Mouse (Mus musculus) midbrain, embryonic 12.5 days (tissue): ENCODE data around the gene Gm15448. TPM values are rescaled to one million over a fixed set of nuclear protein-coding genes. Genes with fewer than 3 reads are reported as not detected.
"Not testable (repeated sequence)": the region's sequence is repeated elsewhere in the genome, so short reads cannot be mapped to it uniquely, and the experiment has no call there.

Source experiments
- ATAC-seq: fragments of 200-750 bp; cut with Nextera tagmentation; 2 replicates; pipeline ENCODE4 v1.8.0; 2017; ENCODE audit warnings: low read depth, moderate TSS enrichment, moderate library complexity; ENCODE audit not compliant: low FRiP score
- H3K27ac ChIP-seq: fragments of 300-500 bp; sonication (generic); replicated peaks from 2 replicates; pipeline ENCODE4 v1.5.1; 2016; ENCODE audit warnings: mild to moderate bottlenecking
- H3K27me3 ChIP-seq: fragments of 300-500 bp; sonication (generic); 2 replicates; pipeline ENCODE4 v1.6.1; 2016; ENCODE audit warnings: mild to moderate bottlenecking
- H3K36me3 ChIP-seq: fragments of 300-500 bp; sonication (generic); 2 replicates; pipeline ENCODE4 v1.6.1; 2016
- H3K4me1 ChIP-seq: fragments of 300-500 bp; sonication (generic); 2 replicates; pipeline ENCODE4 v1.6.1; 2016
- H3K4me2 ChIP-seq: fragments of 300-500 bp; sonication (generic); replicated peaks from 2 replicates; pipeline ENCODE4 v1.6.1; 2016; ENCODE audit warnings: mild to moderate bottlenecking, moderate library complexity
- H3K4me3 ChIP-seq: fragments of 300-500 bp; sonication (generic); 2 replicates; pipeline ENCODE4 v1.5.1; 2016; ENCODE audit warnings: mild to moderate bottlenecking
- H3K9ac ChIP-seq: fragments of 300-500 bp; sonication (generic); replicated peaks from 2 replicates; pipeline ENCODE4 v1.6.1; 2016; ENCODE audit warnings: mild to moderate bottlenecking, moderate library complexity
- H3K9me3 ChIP-seq: fragments of 300-500 bp; sonication (generic); 2 replicates; pipeline ENCODE4 v1.6.1; 2016; ENCODE audit warnings: mild to moderate bottlenecking
- WGBS: fragments of 180-500 bp; shearing (Covaris S2); methylation state at CpG from one replicate; pipeline ENCODE4 v1.1.7; 2016; 5-methylcytosine and 5-hydroxymethylcytosine counted together
- polyA plus RNA-seq: library from polyadenylated mRNA; unstranded; fragments of >200 nt; fragmentation: Nextera tagmentation; extraction: Ambion mirVana; gene quantifications from 2 replicates; pipeline ENCODE4 v1.2.1, GENCODE M21; 2016

Gene Gm15448
- polyA plus RNA-seq = not detected in 2 replicates

- H3K4me3 ChIP-seq, H3K4me1 ChIP-seq, H3K4me2 ChIP-seq, H3K9ac ChIP-seq, H3K36me3 ChIP-seq, H3K27ac ChIP-seq, H3K27me3 ChIP-seq, H3K9me3 ChIP-seq, ATAC-seq: not testable (repeated sequence)
- WGBS = 27% methylated on average over 1 of the region's 3 CpGs
Measured at GRCm38 (mm10) chr7:3825599-3825998, at the start of gene Gm15448. Gene Gm15448 (minus strand): TSS chr7:3825687.

GRCm38 (mm10) chr7:3875032-3875431, 49.5 kb upstream of the Gm15448 start:
- H3K36me3 ChIP-seq, H3K27me3 ChIP-seq, H3K4me3 ChIP-seq, H3K27ac ChIP-seq, H3K4me2 ChIP-seq, ATAC-seq, H3K9me3 ChIP-seq, H3K9ac ChIP-seq, H3K4me1 ChIP-seq: not testable (repeated sequence)
- WGBS = no CpG with 5 or more reads among the region's 1 CpGs

GRCm38 (mm10) chr7:3844951-3845350, 19.5 kb upstream of the Gm15448 start, which contains the start of gene Pira2:
Gene Pira2 (minus strand): TSS chr7:3845051.
- not testable (repeated sequence) for H3K9me3 ChIP-seq, H3K27ac ChIP-seq, H3K4me1 ChIP-seq, H3K4me3 ChIP-seq, H3K9ac ChIP-seq, H3K36me3 ChIP-seq, H3K4me2 ChIP-seq, ATAC-seq, H3K27me3 ChIP-seq
- WGBS = no CpG with 5 or more reads among the region's 2 CpGs

- H3K36me3 ChIP-seq, H3K4me3 ChIP-seq, ATAC-seq, H3K27me3 ChIP-seq, H3K9me3 ChIP-seq, H3K9ac ChIP-seq, H3K27ac ChIP-seq, H3K4me1 ChIP-seq, H3K4me2 ChIP-seq: not testable (repeated sequence)
- no CpG with 5 or more reads among the region's 1 CpGs for WGBS
Measured at GRCm38 (mm10) chr7:3837854-3838253, 12.4 kb upstream of the Gm15448 start.

GRCm38 (mm10) chr7:3830633-3831032, 5.1 kb upstream of the Gm15448 start:
- H3K4me3 ChIP-seq, ATAC-seq, H3K9me3 ChIP-seq, H3K9ac ChIP-seq, H3K27me3 ChIP-seq, H3K27ac ChIP-seq, H3K36me3 ChIP-seq, H3K4me1 ChIP-seq, H3K4me2 ChIP-seq: not testable (repeated sequence)

GRCm38 (mm10) chr7:3811912-3812311, 13.6 kb downstream of the Gm15448 start:
- not testable (repeated sequence) for H3K27ac ChIP-seq, H3K4me3 ChIP-seq, H3K27me3 ChIP-seq, H3K9ac ChIP-seq, ATAC-seq, H3K36me3 ChIP-seq, H3K4me2 ChIP-seq, H3K4me1 ChIP-seq, H3K9me3 ChIP-seq

- H3K4me2 ChIP-seq, H3K27me3 ChIP-seq, H3K27ac ChIP-seq, H3K36me3 ChIP-seq, ATAC-seq, H3K4me1 ChIP-seq, H3K4me3 ChIP-seq, H3K9me3 ChIP-seq, H3K9ac ChIP-seq: not testable (repeated sequence)
- WGBS = 86% methylated on average over 4 of the region's 4 CpGs
Measured at GRCm38 (mm10) chr7:3802935-3803334, 22.6 kb downstream of the Gm15448 start.

- not testable (repeated sequence) for H3K27me3 ChIP-seq, ATAC-seq, H3K9me3 ChIP-seq, H3K4me1 ChIP-seq, H3K4me2 ChIP-seq, H3K9ac ChIP-seq, H3K27ac ChIP-seq, H3K4me3 ChIP-seq, H3K36me3 ChIP-seq
- 78% methylated on average over 3 of the region's 3 CpGs for WGBS
Measured at GRCm38 (mm10) chr7:3799940-3800339, 25.5 kb downstream of the Gm15448 start.

- ATAC-seq, H3K27ac ChIP-seq, H3K36me3 ChIP-seq, H3K4me2 ChIP-seq, H3K9ac ChIP-seq, H3K9me3 ChIP-seq, H3K4me1 ChIP-seq, H3K4me3 ChIP-seq, H3K27me3 ChIP-seq: not testable (repeated sequence)
Measured at GRCm38 (mm10) chr7:3796286-3796685, 29.2 kb downstream of the Gm15448 start.

Other genes starting within 250 kb of the Gm15448 start
- gene Oscar, start 209.5 kb downstream of the Gm15448 start, polyA plus RNA-seq = 0.22 TPM in 1 of 2 replicates, not detected in the other
- 341 and 342 TPM in 2 replicates for gene Ndufa3, start 208.3 kb downstream of the Gm15448 start, polyA plus RNA-seq
- 29.9 and 37.1 TPM in 2 replicates for gene Tfpt, start 195.8 kb downstream of the Gm15448 start, polyA plus RNA-seq
- 121 and 131 TPM in 2 replicates for gene Prpf31, start 195.7 kb downstream of the Gm15448 start, polyA plus RNA-seq
- 59.5 and 67.5 TPM in 2 replicates for gene Cnot3, start 180.4 kb downstream of the Gm15448 start, polyA plus RNA-seq
- 23.1 and 25.6 TPM in 2 replicates for gene Leng1, start 159.8 kb downstream of the Gm15448 start, polyA plus RNA-seq
- gene Tmc4, start 148.1 kb downstream of the Gm15448 start, polyA plus RNA-seq = 2.8 and 3.1 TPM in 2 replicates
- 202 and 212 TPM in 2 replicates for gene Tsen34, start 132.8 kb downstream of the Gm15448 start, polyA plus RNA-seq
- 37.9 and 42.6 TPM in 2 replicates for gene Mboat7, start 132.2 kb downstream of the Gm15448 start, polyA plus RNA-seq
- 1,015 and 1,051 TPM in 2 replicates for gene Rps9, start 121.7 kb downstream of the Gm15448 start, polyA plus RNA-seq
- gene Pirb, start 105.3 kb downstream of the Gm15448 start, polyA plus RNA-seq = 0.15 and 0.22 TPM in 2 replicates
- not detected in 2 replicates for gene Pira2, start 19.4 kb upstream of the Gm15448 start, polyA plus RNA-seq
- not detected in 2 replicates for gene Gm14548, start 72.4 kb upstream of the Gm15448 start, polyA plus RNA-seq
- gene Lilra6, start 89.8 kb upstream of the Gm15448 start, polyA plus RNA-seq = not detected in 2 replicates
- gene Lair1, start 237.5 kb upstream of the Gm15448 start, polyA plus RNA-seq = 1.4 and 1.7 TPM in 2 replicates